Mouse (Mus musculus) spleen, adult 18-20 months (tissue): Measurements from ENCODE around the gene Tk1.

Experiments used
- DNase-seq, 2 experiments: peaks; one replicate each; pipeline ENCODE4 v3.0.0; 2022; ENCODE audit warnings: mixed read lengths in 2 of 2

The Tk1 gene

DNA sequence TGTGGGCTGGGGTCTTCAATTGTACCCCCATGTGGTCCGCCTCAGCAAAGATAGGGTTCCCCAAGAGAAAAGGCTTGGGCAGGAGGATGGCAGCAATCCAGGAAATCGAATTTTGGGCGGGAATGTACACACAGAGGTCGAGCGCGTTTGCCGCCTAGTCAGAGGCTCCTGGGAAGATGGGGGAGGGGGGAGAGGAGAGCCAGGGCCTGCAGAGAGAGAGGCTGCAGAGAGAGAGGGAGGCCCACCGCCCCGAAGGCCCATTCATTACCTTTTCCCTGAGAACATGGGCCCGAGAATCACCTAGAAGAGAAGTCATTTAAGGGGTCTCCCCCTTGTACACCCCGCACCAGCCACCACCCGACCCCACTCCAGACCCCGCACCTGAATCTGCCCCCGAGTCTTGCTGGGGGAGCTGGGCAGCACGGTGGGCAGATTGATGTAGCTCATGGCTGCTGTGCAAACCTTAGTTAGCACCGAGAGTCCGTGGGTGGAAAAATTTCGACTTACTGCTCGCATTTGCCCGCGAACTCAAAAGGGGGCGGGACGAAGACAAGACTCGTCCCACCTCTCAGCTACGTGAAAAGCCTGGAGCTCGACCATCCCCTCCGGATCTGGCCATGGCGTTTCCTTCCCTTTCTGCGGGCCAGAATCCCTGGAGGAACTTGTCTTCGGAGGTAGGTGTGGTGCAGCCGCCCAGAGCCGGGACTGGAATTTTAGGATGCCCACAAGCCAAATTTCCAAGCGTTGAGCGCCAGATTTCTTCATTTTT lies at the start of gene Tk1, which contains the start of gene Afmid:
Gene Tk1, minus strand, starts transcription at position 760 of the 769 bp plus-strand sequence.
Gene Afmid, plus strand, starts transcription at position 592 of the 769 bp plus-strand sequence.
- DNase-seq, result peak; percentile 38 to 47

DNA sequence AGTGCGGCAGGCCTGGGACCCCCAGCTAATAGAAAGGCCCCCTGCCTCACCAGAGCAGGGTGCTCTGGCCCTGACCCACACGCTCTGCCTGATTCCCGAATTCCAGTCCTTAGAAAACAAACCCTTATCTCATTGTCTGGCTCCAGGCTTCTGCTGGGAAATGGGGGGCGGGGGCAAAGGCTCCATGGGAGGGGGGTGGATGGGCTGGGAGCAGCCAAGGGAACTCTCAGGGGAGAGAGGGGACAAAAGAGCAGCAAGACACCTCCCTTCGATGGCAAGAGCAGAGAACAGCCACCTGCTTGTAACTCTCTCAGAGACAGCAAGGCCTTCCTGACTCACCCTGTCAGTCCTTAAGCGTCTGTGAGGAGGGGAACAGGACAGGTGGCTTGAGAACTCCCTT lies 49.8 kb upstream of the Tk1 start:
- DNase-seq, result no peak

DNA sequence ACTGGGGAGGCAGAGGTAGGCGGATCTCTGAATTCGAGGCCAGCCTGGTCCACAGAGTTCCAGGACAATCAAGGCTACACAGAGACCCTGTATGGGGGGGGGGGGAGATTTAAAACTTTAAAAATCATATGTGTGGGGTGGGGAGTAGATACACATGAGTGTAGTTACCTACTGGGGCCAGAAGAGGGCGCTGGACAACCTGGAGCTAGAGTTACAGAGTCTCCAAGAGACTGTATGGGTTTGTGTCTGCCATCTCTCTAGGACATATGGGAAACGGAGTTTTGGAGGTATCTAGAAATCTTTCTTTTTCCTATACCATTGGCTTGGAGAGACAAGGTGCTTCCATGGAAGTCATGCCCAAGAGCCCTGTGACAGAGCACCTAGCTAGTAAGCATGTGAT lies 48.5 kb upstream of the Tk1 start:
- DNase-seq, result no peak

DNA sequence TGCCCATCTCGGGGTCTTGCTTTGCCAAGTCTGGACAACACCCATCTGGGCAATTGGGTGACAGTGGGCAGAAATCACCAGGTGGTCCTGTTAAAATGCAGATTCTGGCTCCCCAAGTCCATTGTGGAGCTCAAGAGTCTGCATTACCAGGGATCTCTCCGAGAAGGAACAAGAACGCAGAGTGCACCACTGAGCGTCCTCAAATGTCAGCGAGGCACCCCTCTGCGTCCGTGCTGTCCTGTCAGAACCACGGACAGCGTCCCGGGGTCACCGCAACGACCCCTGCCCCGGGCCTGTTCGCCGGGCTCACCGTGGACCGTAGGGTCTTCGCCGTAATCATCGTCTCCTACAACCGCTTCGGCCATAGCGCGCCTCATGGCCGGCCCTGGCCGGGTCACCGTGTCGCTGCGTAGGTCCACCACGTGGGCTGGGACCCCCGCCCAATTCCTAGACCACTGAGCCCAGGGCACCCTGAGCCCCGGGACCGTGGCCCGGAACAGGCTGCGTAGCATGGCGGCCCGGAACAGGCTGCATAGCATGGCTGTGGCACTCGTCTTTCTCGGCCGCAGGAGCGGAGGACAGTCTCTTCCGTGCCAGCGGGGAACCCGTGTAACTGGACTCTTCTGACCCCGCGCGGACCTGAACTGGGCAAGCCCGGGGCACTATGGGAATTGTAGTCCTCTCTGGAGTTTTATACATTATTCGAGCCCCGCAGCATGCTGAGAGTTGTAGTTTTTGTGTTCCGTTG lies 47.1 kb upstream of the Tk1 start, which contains the start of gene Tha1:
Gene Tha1, minus strand, starts transcription at position 621 of the 748 bp plus-strand sequence.
- DNase-seq, result peak; percentile 44 to 66

DNA sequence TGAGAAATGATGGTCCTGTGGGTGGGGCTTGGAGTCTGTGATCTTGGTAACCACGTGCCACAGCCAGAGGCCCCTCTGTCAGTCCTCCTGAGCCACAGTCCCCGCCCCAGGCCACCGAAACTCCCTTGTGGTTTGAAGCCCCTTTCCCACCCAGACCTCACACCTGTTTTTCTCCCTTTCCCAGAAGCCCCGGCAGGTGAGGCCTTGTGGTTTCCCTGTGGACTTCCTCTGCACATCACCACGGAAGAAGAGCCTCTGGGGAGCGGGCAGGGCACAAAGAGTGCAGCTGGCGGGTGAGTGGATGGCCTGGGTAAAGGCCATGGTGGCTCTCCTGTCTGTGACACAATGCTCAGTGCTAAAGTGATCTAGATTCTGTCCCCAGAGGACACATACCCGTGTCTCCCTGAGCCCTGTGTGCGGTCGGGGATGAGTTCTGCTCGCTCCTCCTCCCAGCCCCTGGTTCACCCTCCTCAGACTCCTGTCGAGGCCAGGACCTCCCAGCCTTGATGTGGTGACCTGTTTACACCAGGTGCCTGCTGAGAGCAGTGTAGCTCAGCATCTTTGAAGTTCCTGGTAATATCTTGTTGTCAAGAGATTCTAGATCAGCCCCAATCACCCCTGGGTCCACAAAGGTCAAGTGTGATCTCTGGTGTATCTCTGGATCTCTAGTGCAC lies 46.2 kb upstream of the Tk1 start:
- DNase-seq, result peak; percentile 62 to 72

DNA sequence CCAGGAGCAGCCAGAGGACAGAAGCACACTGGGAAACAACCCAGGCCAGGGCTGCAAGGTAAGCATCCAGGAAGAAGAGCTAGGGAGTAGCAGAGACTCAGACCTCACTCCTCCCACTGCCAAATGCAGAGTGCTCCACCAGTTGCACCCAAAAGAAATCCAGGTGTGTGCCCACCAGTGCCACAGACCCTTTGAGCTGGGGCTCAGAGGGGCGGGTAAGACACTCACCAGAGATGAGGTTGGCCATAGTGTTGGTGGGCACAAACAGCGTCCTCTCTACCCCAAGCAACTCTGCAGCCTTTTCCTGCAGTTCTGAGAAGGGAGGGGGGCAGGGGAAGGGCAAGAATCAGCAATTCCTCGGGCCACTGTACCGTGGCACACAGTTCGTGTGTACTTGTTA lies 45.5 kb upstream of the Tk1 start:
- no peak for DNase-seq

DNA sequence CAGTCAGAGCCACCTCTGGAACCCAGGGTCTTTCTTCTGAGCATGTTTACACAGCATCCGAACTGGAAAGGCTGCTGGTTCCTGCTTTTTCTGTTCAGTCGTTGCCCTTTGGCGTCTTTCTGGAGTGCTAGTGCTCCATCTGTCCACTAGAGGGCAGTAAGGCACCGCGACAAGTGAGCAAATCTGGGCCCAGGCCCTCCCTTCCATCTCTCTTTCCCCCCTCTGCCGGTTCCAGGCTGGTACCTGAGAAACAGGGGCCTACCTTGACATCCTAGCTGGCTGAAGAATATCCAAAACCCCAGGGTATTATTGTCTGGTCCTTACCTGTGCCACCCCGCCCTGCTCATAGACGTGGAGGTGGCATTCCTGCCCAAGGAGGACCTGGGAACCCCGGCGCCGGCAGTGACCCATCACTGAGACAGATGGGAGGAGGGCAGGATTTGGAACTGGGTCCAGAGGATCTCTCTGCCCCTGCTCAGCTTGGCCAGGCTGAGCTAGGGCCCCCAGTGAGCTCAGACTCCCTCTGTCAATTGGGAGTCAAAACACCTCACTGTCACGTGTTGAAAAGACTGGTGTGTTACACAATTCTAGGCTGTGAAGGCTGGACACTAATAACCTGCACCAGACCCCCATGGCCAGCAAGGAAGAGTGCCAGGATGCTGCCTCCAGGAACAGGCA lies 44.9 kb upstream of the Tk1 start:
- DNase-seq, result peak; percentile 53 to 66

DNA sequence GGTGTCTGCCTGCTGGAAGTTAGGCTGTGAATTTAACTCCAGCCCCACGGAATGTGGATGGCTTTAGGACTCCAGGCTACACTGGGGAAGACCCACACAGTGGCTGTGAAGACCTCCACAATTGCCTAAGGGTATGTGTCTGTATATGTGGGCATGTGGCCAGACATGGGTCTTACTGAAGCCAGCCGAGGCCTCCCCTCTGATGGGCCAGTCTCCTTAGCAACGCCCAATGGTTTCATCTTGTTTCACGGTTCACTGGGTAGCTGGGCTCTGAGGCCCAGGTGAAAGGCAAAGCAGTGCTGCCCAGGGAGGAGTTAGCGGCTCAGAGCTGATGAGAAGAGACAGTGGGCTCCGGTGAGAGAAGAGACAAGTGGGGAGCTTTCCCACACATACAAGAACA lies 40.1 kb upstream of the Tk1 start:
- DNase-seq, result no peak

DNA sequence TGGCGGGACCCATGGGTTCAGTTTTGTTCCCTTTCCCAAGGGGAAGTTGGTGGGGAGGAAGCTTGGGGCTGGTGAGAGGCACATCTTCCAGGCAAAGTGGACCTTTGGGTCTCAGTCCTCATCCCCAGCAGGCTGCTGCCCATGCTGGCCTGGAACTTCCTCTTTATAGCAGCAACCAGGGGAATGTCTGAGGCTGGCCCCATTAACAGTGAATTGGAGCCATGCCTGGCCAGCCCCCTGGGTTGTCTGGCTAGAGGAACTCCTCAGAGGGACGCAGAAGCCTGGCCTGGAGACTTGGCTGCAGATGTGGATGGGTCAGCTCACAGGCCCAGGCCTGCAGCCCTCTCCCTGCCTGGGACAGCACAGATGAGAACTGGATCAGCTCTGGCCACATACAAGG lies 38.9 kb upstream of the Tk1 start:
- no peak for DNase-seq

DNA sequence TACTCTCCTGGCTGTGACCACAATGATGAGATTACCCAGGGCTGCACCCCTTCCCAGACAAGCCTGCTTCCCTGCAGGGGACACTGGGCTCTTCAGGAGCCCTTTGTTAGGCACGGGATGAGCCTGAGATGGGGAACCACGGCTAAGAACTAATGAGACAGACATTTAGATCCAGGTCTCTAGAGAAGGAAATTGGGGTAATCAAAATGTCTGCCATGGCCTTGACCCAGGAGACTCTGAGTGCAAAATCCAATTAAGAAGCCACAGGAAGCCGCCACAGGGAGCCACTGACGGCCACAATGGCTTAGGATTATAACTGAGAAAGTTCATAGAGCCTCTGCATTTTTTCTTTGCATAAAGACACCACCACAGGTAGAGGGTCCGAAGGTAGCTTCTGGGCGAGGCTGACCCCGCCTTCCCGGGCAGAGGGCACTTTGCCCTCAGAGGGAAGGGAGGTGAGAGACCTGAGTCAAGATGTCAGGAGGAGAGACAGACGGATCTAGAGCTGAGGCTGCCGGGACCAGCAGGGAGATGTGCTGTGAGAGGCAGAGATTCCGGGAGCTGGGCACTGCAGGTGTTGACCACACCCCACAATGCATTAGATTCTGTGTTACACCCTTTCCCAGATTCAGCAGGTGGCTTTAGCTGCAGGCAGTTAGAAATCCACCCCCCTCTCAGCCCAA lies 37.4 kb upstream of the Tk1 start:
- DNase-seq, result no peak

DNA sequence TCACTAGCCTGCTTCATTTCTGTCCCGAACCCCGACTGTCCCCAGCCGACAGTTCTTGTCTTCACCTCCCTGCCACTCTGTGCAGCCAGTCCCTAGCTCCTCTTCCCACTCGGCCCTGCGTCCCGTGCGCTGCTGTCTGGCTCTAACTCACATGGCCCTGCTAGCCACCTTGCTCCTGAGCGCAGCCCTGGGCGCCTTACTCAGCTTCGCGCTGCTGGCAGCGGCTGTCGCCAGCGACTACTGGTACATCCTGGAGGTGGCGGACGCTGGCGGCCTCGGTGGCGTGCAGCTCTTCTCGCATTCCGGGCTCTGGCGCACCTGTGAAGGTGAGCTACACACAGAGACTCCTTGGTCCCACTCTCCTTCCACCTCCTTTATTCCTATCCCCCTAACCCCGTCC lies 34.7 kb upstream of the Tk1 start, which contains the start of gene Tmem235:
Gene Tmem235, plus strand, starts transcription at position 152 of the 400 bp plus-strand sequence.
- DNase-seq, result no peak

DNA sequence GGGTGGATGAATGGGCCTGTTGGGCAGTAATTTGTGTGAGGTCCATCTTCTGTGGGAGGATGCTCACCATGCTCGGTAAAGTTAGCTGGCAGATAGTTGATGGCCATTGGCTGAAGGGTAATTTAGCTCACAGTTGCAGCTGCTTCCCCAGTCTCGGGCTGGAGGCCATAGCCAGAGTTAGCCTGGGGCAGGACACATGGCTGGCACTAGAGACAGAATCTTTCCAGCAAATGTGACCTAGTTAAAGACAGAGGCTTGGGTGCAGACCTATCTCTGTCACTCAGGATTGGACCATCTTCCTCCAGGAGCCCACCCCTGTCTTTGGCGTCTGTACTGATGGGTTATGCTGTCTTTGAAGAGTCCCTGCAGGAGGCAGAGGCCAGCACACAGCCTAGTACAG lies 32.5 kb upstream of the Tk1 start:
- DNase-seq, result no peak

DNA sequence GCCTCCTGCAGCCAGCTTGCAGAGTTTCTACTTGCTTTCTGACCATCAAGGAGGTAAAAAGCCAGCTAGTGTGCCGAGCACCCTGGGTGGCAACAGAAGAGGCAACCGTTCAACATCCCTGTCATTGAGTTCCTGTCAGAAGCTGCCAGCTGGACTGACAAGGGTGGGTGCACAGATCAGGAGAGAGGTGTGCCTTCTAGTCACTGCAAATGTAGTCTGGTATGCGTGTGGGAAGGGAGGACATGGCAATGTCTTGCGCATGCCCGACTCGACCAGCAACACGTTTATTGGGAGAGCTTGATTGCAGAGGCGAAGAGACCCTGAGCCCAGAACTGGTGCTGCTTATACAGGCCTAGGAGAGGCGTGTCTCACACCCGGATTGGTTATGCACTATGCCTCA lies 31.6 kb upstream of the Tk1 start:
- no peak for DNase-seq

DNA sequence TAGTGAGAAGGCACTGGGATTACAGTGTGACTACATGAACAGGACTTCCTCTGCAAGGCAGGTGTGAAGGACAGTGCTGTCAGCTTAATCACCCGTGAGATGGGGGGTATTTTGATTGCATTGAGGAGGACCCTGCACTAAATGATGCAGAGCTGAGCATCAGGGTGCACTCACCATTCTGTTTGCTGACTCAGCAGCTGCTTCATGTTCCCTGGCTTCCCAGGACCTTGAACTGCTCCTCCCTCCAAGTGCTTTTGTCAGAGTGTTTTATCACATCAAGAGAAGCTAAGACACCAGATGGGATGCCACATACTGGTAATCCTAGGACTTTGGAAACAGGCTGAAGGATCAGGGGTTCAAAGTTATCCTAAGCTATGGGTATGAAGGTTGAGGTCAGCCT lies 30.1 kb upstream of the Tk1 start:
- no peak for DNase-seq

DNA sequence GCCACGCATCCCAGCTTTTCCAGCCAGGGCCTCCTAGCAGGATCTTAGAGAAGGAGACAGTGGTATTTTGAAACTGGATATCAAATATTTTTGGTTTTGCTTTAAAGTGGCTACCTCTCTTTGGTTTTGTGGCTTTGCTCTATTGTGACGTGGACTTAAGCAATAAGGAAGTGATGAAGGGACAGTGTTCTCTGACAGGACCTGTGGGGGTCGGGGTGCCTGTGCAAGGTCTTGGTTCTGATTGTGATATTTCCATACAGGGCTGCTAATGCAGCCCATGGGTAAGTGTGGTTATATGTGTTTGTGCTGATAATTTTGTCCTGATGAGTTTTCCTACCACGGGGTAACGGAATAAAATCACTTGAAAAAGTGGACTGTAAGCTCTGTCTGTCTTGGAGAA lies 29.5 kb upstream of the Tk1 start:
- DNase-seq, result no peak

DNA sequence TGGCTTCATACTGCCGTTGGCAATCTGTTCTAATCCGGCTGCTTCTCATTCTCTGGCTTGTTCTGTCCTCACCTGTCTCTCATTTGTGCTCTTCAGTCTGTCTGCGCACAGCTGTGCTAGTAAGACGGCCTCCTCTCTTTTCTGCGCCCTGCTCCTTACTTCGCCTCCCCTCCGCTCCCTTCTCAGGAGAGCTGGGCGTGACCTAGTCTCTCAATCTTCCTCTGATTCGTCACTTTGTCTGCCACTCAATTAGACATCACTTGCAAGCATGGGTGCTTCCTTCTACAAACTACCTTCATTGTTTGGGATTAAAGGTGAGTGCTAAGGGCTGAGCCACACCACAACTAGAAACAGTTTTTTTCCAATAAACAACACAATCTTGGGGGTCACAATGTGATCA lies 28.3 kb upstream of the Tk1 start:
- no peak for DNase-seq

DNA sequence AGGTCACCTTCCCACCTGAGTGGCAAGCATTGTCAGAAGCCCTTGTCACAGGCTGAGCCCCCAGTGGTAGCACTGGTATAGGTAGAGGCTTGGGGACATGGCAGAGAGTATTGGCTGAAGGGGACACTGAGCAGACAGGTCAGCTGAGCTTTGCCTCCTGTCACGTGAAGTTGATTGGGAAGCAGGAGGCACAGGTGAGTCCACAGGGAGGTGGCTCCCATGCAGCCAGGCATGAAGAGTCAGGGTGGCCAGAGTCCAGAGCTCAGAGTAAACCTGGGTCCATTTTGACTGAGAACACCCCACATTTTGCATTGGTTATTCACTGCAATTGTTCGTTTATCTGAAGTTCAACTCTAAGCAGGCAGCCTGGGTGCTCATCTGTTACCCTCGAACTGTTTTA lies 27.0 kb upstream of the Tk1 start:
- no peak for DNase-seq

DNA sequence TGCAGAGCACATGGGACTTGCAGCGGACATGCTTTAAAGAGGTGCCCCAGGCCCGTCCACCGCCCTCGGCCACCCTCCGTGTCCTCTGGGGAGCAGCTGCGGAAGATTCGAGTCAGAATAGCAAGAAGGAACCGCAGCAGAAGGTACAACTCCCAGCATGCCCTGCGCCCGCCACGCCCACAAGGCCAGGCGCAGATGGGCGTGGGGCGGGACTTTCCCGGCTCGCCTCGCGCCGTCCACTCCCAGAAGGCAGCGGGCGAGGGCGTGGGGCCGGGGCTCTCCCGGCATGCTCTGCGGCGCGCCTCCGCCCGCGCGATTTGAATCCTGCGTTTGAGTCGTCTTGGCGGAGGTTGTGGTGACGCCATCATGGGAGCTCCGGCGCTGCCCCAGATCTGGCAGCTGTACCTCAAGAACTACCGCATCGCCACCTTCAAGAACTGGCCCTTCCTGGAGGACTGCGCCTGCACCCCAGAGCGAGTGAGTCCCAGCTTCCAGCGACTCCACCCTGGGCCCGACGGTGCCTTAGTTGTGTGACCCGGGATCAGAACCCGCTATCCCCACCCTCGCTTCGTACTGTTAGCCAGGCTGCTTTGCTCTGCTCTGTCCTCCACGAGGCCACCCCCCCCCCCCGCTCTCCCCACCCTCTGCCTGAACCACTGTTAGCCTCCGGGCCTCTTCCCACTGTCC lies 23.2 kb upstream of the Tk1 start, which contains the start of gene Birc5:
Gene Birc5, plus strand, starts transcription at position 267 of the 687 bp plus-strand sequence.
- peak; percentile 95 to 99 for DNase-seq

DNA sequence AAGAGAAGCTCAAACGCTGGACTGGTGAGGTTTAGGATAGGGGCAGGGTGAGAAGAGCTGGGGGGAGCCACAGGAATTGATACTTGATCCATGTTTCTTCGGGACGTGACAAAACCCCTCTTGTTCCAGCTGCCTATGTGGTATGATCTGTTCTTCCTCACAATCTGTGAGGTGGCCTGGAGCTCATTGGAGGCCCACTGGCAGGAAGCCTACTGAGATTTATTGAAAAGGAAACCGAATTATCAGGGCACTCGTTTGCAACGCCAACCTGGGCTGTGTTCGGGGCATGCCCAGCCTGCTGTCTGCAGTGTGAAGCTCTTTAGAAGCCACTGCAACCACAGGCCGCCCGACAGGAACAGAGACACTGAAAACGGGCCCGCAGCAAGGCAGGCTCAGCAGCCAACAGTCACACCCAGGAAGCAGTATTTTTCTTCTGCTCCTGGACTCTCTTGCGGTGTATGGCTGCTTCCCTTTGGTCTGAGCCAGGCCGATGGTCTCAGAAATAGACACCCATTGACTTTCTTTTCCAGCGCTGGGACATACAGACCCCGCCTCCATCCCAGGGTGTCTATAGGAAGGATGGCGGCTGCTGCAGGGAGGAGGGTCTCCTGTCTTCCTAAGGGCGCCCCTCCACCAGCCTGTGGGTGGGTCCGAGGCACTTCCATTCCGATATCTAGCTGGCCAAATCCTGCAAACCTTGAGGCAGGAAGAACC lies 22.5 kb upstream of the Tk1 start:
- DNase-seq, result peak; percentile 57 to 59

DNA sequence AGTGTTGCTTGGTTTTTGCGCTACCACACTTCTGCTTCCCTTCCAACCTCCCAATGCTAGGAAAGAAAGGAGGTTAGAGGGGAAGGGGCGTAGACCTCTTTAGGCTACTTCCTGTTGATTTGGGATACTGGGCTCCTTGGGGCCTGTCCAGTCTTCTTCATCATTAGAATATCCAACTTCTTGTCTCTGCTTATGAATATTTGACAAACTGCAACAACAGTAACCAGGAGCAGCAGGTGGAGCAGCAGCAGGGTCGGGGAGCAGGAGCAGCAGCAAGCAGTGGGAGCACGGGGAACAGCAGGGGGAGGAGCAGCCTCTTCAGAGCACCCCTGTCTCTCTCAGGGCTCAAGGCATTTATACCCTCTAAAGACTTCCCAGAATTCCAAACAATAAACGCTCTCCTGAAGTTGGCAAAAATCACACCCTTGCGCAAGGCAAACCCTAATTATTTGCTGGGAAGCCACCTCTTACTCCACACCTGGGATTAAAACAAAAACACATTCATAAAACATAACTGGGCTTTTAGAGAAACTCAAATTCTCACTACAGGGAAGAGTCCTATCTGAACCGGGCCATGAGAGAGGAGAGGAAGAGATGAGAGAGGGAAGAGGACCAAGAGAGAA lies 21.8 kb upstream of the Tk1 start:
- DNase-seq, result no peak
